Comparison of ENCODE assay signal across 17 mouse cellular contexts in the genomic region with DNA sequence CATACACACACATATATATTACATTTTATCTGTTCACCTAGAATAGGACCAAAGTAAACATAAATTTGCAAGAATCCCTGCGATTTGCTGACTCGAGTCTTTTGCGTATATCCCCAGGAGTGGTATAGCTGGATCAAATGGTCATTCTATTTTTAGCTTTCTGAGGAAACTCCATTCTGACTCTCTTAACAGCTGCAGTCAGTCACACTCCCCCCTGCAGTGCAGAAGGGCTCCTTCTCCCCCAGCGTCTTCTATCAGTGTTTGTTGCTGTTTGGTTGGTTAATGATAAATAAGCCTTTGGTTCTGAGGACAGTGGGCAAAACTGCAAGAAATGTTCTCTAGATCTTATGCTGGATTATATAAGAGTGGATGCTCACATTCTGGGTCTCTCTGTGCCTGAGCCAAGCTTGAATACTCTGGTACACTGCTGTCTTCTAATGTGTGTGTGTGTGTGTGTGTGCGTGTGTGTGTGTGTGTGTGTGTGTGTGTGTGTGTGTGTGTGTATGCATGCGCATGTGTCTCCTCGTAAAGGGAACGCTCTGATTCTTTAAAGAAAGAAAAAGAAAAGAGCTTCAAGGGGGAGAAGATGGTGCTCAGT. TPM values are rescaled to one million over a fixed set of nuclear protein-coding genes. Genes with fewer than 3 reads are reported as not detected.
A peak's percentile ranks its signal among the peaks of the same experiment; 100 is the strongest.
DNase-seq lines count a peak whose midpoint lies in the region; ATAC-seq and TF ChIP-seq lines count a peak whose summit lies in the region.
"Had no signal": no experiment of that assay in that cellular context is flagged by ENCODE, and none has a peak within 500 bp of the region (broad histone marks: within the 10 kb centered on the region; RNA-seq: fewer than 3 reads in every experiment).

No protein-coding gene starts in this region.

- no peak overlapping the region for H3K4me2 ChIP-seq in stomach, embryonic 14.5 days (replicated peaks; ENCODE audit: low read depth, low read length)
- no peak overlapping the region for H3K4me2 ChIP-seq in stomach, postnatal 0 days (replicated peaks; ENCODE audit: low read depth)
- H3K4me2 ChIP-seq: limb, embryonic 12.5 days; neural tube, embryonic 15.5 days had no signal

- TF ChIP-seq POLR2A in heart, adult 2 months (IDR thresholded peaks at IDR 0.05; ENCODE audit: insufficient read depth, low read depth, low read length), result no peak

- WGBS in heart, embryonic 10.5 days, result 44% methylated on average over 8 of the region's 8 CpGs
- WGBS in heart, adult 2 months, result 34% methylated on average over 8 of the region's 8 CpGs
- WGBS in stomach, embryonic 14.5 days, result 36% methylated on average over 8 of the region's 8 CpGs
- WGBS in stomach, postnatal 0 days, result 38% methylated on average over 8 of the region's 8 CpGs

- H3K27me3 ChIP-seq in heart, embryonic 10.5 days (ENCODE audit: insufficient read depth, poor library complexity, severe bottlenecking), result no peaks in the 10 kb centered on the region
- H3K27me3 ChIP-seq in heart, adult 2 months (ENCODE audit: control insufficient read depth, insufficient read depth, low read length), result no peaks in the 10 kb centered on the region
- H3K27me3 ChIP-seq in stomach, embryonic 14.5 days (ENCODE audit: control insufficient read depth, insufficient read depth, low read length), result no peaks in the 10 kb centered on the region
- H3K27me3 ChIP-seq in stomach, postnatal 0 days (ENCODE audit: control insufficient read depth, insufficient read depth, low read length), result no peaks in the 10 kb centered on the region
- H3K27me3 ChIP-seq: limb, embryonic 12.5 days; neural tube, embryonic 15.5 days had no signal

- H3K4me3 ChIP-seq in heart, embryonic 10.5 days, result no peak overlapping the region
- no peak overlapping the region for H3K4me3 ChIP-seq in heart, adult 2 months
- no peak overlapping the region for H3K4me3 ChIP-seq in stomach, embryonic 14.5 days (ENCODE audit: low read depth, low read length)
- no peak overlapping the region for H3K4me3 ChIP-seq in stomach, postnatal 0 days (ENCODE audit: low read depth, low read length)
- H3K4me3 ChIP-seq: limb, embryonic 12.5 days; neural tube, embryonic 15.5 days had no signal

- no peak for TF ChIP-seq EP300 in heart, adult 2 months (IDR thresholded peaks at IDR 0.05; ENCODE audit: insufficient read depth, low read depth, low read length)
- TF ChIP-seq EP300 in stomach, postnatal 0 days (optimal IDR thresholded peaks at IDR 0.05), result no peak

- peak overlapping the region; percentile 76 for H3K27ac ChIP-seq in heart, embryonic 10.5 days
- H3K27ac ChIP-seq in heart, adult 2 months, result no peak overlapping the region
- no peak overlapping the region for H3K27ac ChIP-seq in stomach, embryonic 14.5 days (ENCODE audit: low read length)
- no peak overlapping the region for H3K27ac ChIP-seq in stomach, postnatal 0 days (replicated peaks)
- H3K27ac ChIP-seq: limb, embryonic 12.5 days had no signal

- peak; percentile 14; the same call in 1 of the 2 replicates for ATAC-seq in stomach, embryonic 14.5 days (ENCODE audit: insufficient number of reproducible peaks, insufficient read depth, low FRiP score, low read depth)
- no peak for ATAC-seq in stomach, postnatal 0 days (ENCODE audit: low FRiP score, low TSS enrichment)
- ATAC-seq: activated CD4-positive, CD25-positive, alpha-beta regulatory T cell, adult 4 months; midbrain, embryonic 16.5 days had no signal

- no peak for TF ChIP-seq CTCF in heart, adult 2 months (IDR thresholded peaks at IDR 0.05)
- no peak for TF ChIP-seq CTCF in stomach, postnatal 0 days (IDR thresholded peaks at IDR 0.05; ENCODE audit: low read depth)

- H3K79me2 ChIP-seq in heart, adult 2 months (replicated peaks; ENCODE audit: control insufficient read depth, insufficient read depth, low read length), result no peaks in the 10 kb centered on the region

- H3K4me1 ChIP-seq in heart, embryonic 10.5 days, result peaks cover 27% of the 10 kb centered on the region
- peaks cover 2% of the 10 kb centered on the region; the same call in 1 of the 2 replicates for H3K4me1 ChIP-seq in heart, adult 2 months (ENCODE audit: control insufficient read depth, insufficient read depth, low read length)
- H3K4me1 ChIP-seq in stomach, embryonic 14.5 days (ENCODE audit: control insufficient read depth, insufficient read depth, low read length), result 0 out of 2 replicates have a peak, but pooled peaks cover 3% of the 10 kb centered on the region
- H3K4me1 ChIP-seq in stomach, postnatal 0 days (replicated peaks; ENCODE audit: control insufficient read depth, insufficient read depth), result no peaks in the 10 kb centered on the region
- H3K4me1 ChIP-seq: limb, embryonic 12.5 days had no signal

- DNase-seq in heart, embryonic 10.5 days (ENCODE audit: low spot score), result no peak
- DNase-seq in heart, adult 2 months, result no peak
- peak; percentile 11 for DNase-seq in kidney, adult 11 months
- DNase-seq in kidney, postnatal 25 days, result no peak
- no peak for DNase-seq in stomach, postnatal 0 days (ENCODE audit: low spot score)
- no peak for DNase-seq in embryo, embryonic 9.5 days (ENCODE audit: extremely low spot score)
- DNase-seq in cerebellum, adult 9-10 months, result no peak
- DNase-seq: cerebellum, postnatal 25 days; lung, postnatal 14 days; thymus, postnatal 25 days had no signal

- H3K9me3 ChIP-seq in heart, embryonic 10.5 days, result no peaks in the 10 kb centered on the region
- no peaks in the 10 kb centered on the region for H3K9me3 ChIP-seq in stomach, embryonic 14.5 days (ENCODE audit: control insufficient read depth, low read depth, low read length)
- no peaks in the 10 kb centered on the region for H3K9me3 ChIP-seq in stomach, postnatal 0 days (ENCODE audit: control insufficient read depth, low read length)
- H3K9me3 ChIP-seq: limb, embryonic 12.5 days; neural tube, embryonic 15.5 days had no signal

- intact Hi-C loops in heart, adult 2 months (cut with DNase I), result no loop called here

- no peak overlapping the region for H3K9ac ChIP-seq in heart, adult 2 months (ENCODE audit: low read depth, low read length)
- H3K9ac ChIP-seq in stomach, embryonic 14.5 days (replicated peaks; ENCODE audit: low read depth, low read length), result no peak overlapping the region
- H3K9ac ChIP-seq in stomach, postnatal 0 days (ENCODE audit: low read length), result no peak overlapping the region
- H3K9ac ChIP-seq: limb, embryonic 12.5 days; neural tube, embryonic 15.5 days had no signal

- H3K36me3 ChIP-seq in heart, embryonic 10.5 days, result no peaks in the 10 kb centered on the region
- H3K36me3 ChIP-seq in heart, adult 2 months (ENCODE audit: control insufficient read depth, insufficient read depth, low read length), result no peaks in the 10 kb centered on the region
- no peaks in the 10 kb centered on the region for H3K36me3 ChIP-seq in stomach, embryonic 14.5 days (ENCODE audit: control insufficient read depth, insufficient read depth, low read length)
- H3K36me3 ChIP-seq in stomach, postnatal 0 days (ENCODE audit: control insufficient read depth, insufficient read depth, low read length), result no peaks in the 10 kb centered on the region
- H3K36me3 ChIP-seq: limb, embryonic 12.5 days; neural tube, embryonic 15.5 days had no signal

RNA-seq across cellular contexts. Expression of a gene that starts 58.8 kb away (rescaled TPM):
- 22.0 and 31.5 TPM in 2 replicates for polyA plus RNA-seq in heart, embryonic 10.5 days (2016; fragmentation: Nextera tagmentation; extraction: Ambion mirVana)
- total RNA-seq in heart, adult 2 months (2021), result 1,000 to 10,000 TPM in 1 of 2 experiments, 100 to 1,000 TPM in 1; 877 to 1,020 TPM
- 127 and 264 TPM in 2 replicates for polyA plus RNA-seq in heart, adult 2 months (2012; rRNA removed)
- 2.2 and 2.6 TPM in 2 replicates for polyA plus RNA-seq in stomach, embryonic 14.5 days (2014; fragmentation: Nextera tagmentation; extraction: Ambion mirVana)
- 0.61 and 0.62 TPM in 2 replicates for polyA plus RNA-seq in stomach, postnatal 0 days (2015; fragmentation: Nextera tagmentation; extraction: Ambion mirVana)
- total RNA-seq: hematopoietic stem cell, adult 5-6 weeks had no signal
- polyA plus RNA-seq: activated CD4-positive, CD25-positive, alpha-beta regulatory T cell, adult 4 months; C2C12 had no signal
